Mouse (Mus musculus): ENCODE results near the gene Ptprn. TPM values are rescaled to one million over a fixed set of nuclear protein-coding genes. Genes with fewer than 3 reads are reported as not detected.
"Not testable (repeated sequence)": the region's sequence is repeated elsewhere in the genome, so short reads cannot be mapped to it uniquely, and the experiment has no call there.

Ptprn gene
- total RNA-seq, 2 experiments from 2014 or later, result 480 to 486 TPM

DNA sequence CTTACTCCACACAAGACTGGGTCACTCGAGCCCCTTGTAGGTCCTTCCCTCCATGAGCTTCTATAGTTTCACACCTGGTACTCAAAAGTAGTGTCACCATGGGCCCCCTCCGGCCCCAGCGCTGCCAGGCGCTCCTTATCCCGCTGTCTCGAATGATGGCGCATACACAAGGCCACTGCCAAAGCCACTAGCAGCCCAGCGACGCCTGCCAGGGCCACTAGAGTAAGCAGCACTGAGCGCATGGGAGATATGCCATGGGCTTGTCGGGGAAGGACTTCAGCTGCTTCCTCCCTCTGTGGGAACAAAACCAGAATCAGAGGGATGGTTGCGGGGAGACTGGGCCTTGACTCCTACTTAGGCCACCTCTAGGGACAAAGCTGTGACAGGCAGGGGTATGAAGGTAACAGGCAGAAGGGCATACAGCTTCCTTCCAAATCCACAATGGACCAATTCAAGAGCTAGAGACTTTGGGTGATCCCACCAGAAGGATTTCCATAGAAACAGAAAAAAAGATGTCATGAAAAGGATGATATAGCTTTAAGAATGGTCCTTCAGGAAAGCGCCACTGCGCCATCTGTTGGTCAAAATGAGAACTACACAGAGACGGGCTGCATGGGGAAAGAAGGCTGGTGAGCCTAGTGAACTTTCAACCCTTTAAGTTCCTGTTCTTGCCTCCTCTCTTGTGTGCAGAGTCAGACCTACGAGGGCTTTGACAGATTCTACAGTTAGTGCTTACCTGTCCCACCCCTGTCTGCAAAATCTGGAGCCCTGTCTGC lies 10.3 kb downstream of the Ptprn start:
- peak; percentile 86 to 95 for DNase-seq (ENCODE audit: low spot score in 2 of 2)

DNA sequence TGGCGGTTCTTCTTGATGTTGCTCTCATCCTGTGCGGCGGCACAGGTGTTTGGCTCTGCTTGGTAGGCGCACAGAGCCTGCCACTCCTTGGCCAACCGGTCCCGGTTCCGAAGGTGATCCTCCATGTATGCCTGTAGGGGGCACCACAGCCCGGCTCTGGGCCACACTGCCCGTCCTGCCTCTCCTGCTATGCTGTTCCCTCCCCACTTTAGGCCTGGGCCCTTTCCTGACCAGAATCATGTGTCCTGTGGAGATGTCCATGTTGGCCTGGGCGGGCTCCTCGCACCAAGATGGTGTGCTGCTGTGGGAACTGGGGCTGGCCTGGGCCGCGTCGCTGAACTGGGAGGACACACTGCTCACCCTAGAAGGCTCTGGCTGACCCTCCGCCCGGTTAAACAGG lies 11.3 kb downstream of the Ptprn start:
- no peak for DNase-seq (ENCODE audit: low spot score in 2 of 2)

GRCm38 (mm10) chr1:75252308-75252707 lies 12.0 kb downstream of the Ptprn start:
- DNase-seq (ENCODE audit: low spot score in 2 of 2), result no peak

GRCm38 (mm10) chr1:75251112-75251970 lies 13.0 kb downstream of the Ptprn start:
- peak; percentile 70 to 76 for DNase-seq (ENCODE audit: low spot score in 2 of 2)

DNA sequence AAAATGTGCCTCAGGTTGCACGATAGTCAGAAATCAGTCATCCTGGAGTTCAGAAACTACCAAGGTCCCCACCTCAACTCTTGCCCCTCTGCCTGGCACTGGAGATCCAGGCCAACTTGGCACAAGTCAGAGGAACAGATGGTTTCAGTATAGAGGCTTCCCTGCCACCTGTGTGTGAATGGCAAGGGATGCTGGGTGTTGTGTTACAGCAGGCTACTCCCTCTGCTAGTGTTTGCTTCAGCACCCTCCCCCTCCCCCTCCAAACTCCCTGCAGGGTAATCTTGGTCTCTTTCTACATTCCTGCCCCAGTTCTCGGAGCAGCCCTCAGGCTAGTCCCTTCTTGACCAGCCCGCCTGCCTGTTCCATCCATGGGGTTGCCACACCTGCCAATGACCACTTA lies 13.8 kb downstream of the Ptprn start:
- no peak for DNase-seq (ENCODE audit: low spot score in 2 of 2)

- no peak for DNase-seq (ENCODE audit: low spot score in 2 of 2)
These were observed 16.1 kb downstream of the Ptprn start for GRCm38 (mm10) chr1:75248041-75248772.

- no peak for DNase-seq (ENCODE audit: low spot score in 2 of 2)
These were observed 17.0 kb downstream of the Ptprn start for GRCm38 (mm10) chr1:75247071-75247930.

- peak in 1 of 2 experiments; percentile 66 for DNase-seq (ENCODE audit: low spot score in 2 of 2)
These were observed 19.5 kb downstream of the Ptprn start for GRCm38 (mm10) chr1:75244836-75245235.

GRCm38 (mm10) chr1:75244175-75244826 lies 20.0 kb downstream of the Ptprn start:
- DNase-seq (ENCODE audit: low spot score in 2 of 2), result peak in 1 of 2 experiments; percentile 57

DNA sequence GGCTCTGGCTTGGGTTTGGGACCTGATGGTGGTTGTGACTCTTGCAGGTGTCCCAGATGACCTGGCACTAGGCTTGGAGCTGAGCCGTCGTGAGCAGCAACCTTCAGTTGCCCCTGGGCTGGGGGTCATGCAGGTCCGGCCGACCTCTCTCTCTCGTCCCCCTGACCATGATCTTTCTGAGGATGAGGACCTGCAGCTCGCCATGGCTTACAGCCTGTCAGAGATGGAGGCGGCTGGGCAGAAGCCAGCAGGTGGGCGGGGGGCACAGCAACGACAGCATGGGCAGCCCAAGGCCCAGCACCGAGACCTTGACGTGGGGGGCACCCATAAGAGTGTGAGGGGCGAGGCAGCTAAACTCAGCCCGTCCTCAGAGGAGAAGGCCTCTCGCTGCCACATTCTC lies 20.9 kb downstream of the Ptprn start:
- no peak for DNase-seq (ENCODE audit: low spot score in 2 of 2)

DNA sequence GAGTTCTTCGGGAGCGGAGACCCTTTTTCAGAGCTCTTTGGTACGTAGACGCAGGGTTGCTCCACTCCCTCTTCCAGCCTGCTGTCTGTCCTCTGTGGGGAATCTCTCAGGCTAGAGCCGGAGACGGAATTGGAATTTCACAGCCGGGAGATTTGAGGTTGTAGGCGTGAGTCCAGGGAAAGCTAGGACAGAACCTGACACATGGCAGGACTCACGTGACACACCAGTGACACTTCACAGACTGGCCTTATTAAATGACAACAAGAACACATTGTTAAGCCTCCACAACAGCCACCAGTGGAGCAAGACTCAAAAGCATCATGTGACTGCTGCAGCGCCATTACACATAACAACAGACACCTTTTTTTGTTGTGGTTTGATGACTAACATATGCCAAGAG lies 24.7 kb downstream of the Ptprn start:
- peak in 1 of 2 experiments; percentile 62 for DNase-seq (ENCODE audit: low spot score in 2 of 2)

GRCm38 (mm10) chr1:75236117-75237050 lies 27.9 kb downstream of the Ptprn start, which contains the start of gene Dnajb2:
TSS of gene Dnajb2 (plus strand) at chr1:75236406.
- peak; percentile 83 to 89 for DNase-seq (ENCODE audit: low spot score in 2 of 2)

- peak; percentile 68 to 71 for DNase-seq (ENCODE audit: low spot score in 2 of 2)
These were observed 29.7 kb downstream of the Ptprn start for GRCm38 (mm10) chr1:75234606-75235005.

GRCm38 (mm10) chr1:75232489-75232888 lies 31.8 kb downstream of the Ptprn start:
- not testable (repeated sequence) for DNase-seq (ENCODE audit: low spot score in 2 of 2)

DNA sequence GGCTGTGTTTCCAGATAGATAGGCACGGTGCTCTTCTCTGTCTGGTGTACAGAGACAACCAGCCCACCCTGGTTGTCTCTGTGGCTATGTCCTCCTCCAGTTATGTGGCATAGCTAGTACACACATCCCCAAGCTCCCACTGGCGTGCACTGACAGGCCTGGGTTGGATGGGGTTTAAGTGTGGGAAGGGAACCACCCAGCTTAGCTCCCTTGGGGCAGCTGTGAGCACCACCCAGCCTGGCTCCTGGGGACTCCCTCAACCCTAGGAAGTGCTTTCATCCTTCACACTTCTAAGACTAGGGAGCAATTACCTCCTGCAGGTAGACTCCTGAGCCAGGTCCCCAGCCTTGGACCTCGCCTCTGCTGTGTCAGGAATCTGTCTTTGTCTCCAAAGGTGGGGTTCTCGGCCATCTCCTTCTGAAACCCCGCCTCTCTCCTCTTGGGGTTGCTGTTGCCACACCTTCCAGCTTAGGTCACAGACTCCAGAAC lies 32.6 kb downstream of the Ptprn start, which contains the start of gene A630095N17Rik:
Gene A630095N17Rik (minus strand): TSS at position 439 of the 489 bp plus-strand sequence.
- no peak for DNase-seq (ENCODE audit: low spot score in 2 of 2)

GRCm38 (mm10) chr1:75231224-75231623 lies 33.1 kb downstream of the Ptprn start:
- DNase-seq (ENCODE audit: low spot score in 2 of 2), result no peak

DNA sequence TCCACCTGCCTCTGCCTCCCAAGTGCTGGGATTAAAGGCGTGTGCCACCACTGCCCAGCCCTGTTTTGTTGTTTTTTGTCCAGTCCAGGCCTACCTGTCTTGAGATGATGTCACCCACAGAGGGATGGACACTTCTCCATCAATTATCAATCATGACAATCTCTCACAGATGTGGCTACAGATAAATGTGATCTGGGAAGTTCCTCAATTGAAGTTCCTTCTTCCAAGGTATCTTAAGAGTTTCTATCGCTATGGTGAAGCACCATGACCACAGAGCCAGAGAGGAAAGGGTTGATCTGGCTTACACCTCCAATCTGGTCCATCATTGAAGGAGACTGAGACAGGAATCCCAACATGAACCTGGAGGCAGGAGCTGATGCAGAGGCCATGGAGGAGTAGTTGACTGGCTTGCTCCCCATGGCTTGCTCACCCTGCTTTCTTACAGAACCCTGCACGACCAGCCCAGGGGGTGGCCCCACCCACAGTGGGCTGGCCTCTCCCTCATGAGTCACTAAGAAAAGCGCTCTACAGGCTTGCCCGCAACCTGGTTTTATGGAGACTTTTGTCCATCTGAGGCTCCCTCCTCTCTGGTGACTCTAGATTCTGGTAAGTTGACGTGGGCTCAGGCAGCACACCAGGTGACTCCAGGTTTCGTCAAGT lies 33.8 kb downstream of the Ptprn start:
- DNase-seq (ENCODE audit: low spot score in 2 of 2), result no peak

GRCm38 (mm10) chr1:75229158-75229557 lies 35.1 kb downstream of the Ptprn start:
- DNase-seq (ENCODE audit: low spot score in 2 of 2), result no peak
